Mouse (Mus musculus) midbrain, embryonic 15.5 days (tissue): ENCODE data around the gene Frem2. TPM values are rescaled to one million over a fixed set of nuclear protein-coding genes. Genes with fewer than 3 reads are reported as not detected.

Experiments
- ATAC-seq: fragments of 200-750 bp; cut with Nextera tagmentation; replicated peaks from 2 replicates; pipeline ENCODE4 v1.8.0; 2017; ENCODE audit warnings: moderate TSS enrichment
- H3K27ac ChIP-seq: fragments of 300-500 bp; sonication (generic); 2 replicates; pipeline ENCODE4 v1.5.1; 2015; ENCODE audit warnings: mild to moderate bottlenecking, inconsistent platforms
- H3K27me3 ChIP-seq: fragments of 300-500 bp; sonication (generic); replicated peaks from 2 replicates; pipeline ENCODE4 v1.6.1; 2015; ENCODE audit warnings: inconsistent platforms
- H3K36me3 ChIP-seq: fragments of 300-500 bp; sonication (generic); replicated peaks from 2 replicates; pipeline ENCODE4 v1.6.1; 2015; ENCODE audit warnings: inconsistent platforms
- H3K4me1 ChIP-seq: fragments of 300-500 bp; sonication (generic); 2 replicates; pipeline ENCODE4 v1.6.1; 2015; ENCODE audit warnings: inconsistent platforms
- H3K4me2 ChIP-seq: fragments of 300-500 bp; sonication (generic); 2 replicates; pipeline ENCODE4 v1.6.1; 2015; ENCODE audit warnings: inconsistent platforms, mild to moderate bottlenecking, moderate library complexity
- H3K4me3 ChIP-seq: fragments of 300-500 bp; sonication (generic); 2 replicates; pipeline ENCODE4 v1.5.1; 2015; ENCODE audit warnings: mild to moderate bottlenecking, inconsistent platforms
- H3K9ac ChIP-seq: fragments of 300-500 bp; sonication (generic); 2 replicates; pipeline ENCODE4 v1.6.1; 2015; ENCODE audit warnings: mild to moderate bottlenecking, inconsistent platforms
- H3K9me3 ChIP-seq: fragments of 300-500 bp; sonication (generic); 2 replicates; pipeline ENCODE4 v1.6.1; 2016; ENCODE audit warnings: inconsistent platforms
- WGBS: fragments of 180-500 bp; shearing (Covaris S2); methylation state at CpG from one replicate; pipeline ENCODE4 v1.1.7; 2015; ENCODE audit warnings: mixed read lengths; 5-methylcytosine and 5-hydroxymethylcytosine counted together
- polyA plus RNA-seq: library from polyadenylated mRNA; unstranded; fragments of >200 nt; fragmentation: Nextera tagmentation; extraction: Ambion mirVana; gene quantifications from 2 replicates; pipeline ENCODE4 v1.2.1, GENCODE M21; 2015

Gene Frem2
- polyA plus RNA-seq, 1 experiment from 2014 or later = 1.1 TPM

DNA sequence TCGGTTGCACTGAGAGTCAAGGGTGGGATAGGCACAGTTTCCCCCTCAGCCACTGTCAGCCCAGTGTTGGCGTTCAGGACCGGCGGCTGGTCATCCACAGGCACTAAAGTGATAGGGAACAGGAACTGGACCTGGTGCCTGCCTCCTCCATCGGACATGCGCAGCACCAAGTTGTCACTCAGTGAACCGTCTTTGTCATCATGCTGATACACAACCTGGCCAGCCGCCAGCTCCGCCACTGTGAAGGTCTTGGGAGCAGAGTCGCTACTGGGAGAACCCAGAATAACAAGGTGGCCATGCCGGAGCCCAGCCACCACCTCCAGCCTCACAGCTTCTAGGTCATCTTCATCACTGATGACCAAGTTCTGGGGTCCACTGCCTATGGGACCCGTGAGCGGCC, 1.8 kb downstream of the Frem2 start:
- Histone ChIP-seq H3K36me3 (no peaks in the 10 kb centered on the region), H3K27ac (no peak overlapping the region), H3K4me2 (peak overlapping the region; percentile 97; the same call in 1 of the 2 replicates), H3K9ac (no peak overlapping the region), H3K27me3 (peaks cover 18% of the 10 kb centered on the region), H3K4me1 (peaks cover 28% of the 10 kb centered on the region), H3K4me3 (no peak overlapping the region), H3K9me3 (no peaks in the 10 kb centered on the region)
- ATAC-seq = no peak
- 88% methylated on average over 13 of the region's 13 CpGs for WGBS

GRCm38 (mm10) chr3:53650003-53650748, 7.0 kb downstream of the Frem2 start:
- WGBS = 2% methylated on average over 8 of the region's 8 CpGs
- no peak overlapping the region for H3K4me2 ChIP-seq
- H3K9ac ChIP-seq = no peak overlapping the region
- no peak; the same call in 1 of the 2 replicates for ATAC-seq
- H3K4me1 ChIP-seq = peaks cover 7% of the 10 kb centered on the region; the same call in 1 of the 2 replicates
- H3K27ac ChIP-seq = peak overlapping the region; percentile 17; the same call in 1 of the 2 replicates
- H3K36me3 ChIP-seq = no peaks in the 10 kb centered on the region
- H3K27me3 ChIP-seq = peaks cover 5% of the 10 kb centered on the region
- no peaks in the 10 kb centered on the region for H3K9me3 ChIP-seq
- H3K4me3 ChIP-seq = no peak overlapping the region

DNA sequence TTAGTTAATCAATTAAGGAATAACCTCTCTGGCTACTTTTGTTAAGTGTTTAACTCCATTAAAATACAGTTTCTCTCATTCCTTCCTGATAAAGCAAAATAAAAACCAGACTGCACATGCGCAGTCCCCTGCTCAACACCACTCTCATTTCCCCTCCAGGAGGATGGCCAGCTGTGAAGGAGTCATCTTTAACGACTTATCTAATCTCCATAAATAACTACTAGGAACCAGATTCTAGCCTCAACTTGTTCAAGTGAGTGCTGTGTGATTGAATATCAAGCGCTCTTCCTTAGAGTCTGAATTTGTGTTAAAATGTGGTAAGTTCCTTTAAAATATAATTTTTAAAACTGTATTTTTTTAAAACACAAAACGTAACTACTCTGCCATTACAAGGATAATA, 7.7 kb downstream of the Frem2 start:
- no peak overlapping the region for H3K4me2 ChIP-seq
- no peak overlapping the region for H3K4me3 ChIP-seq
- no peak overlapping the region for H3K27ac ChIP-seq
- H3K9me3 ChIP-seq = no peaks in the 10 kb centered on the region
- WGBS = 45% methylated on average over 4 of the region's 4 CpGs
- H3K4me1 ChIP-seq = peaks cover 7% of the 10 kb centered on the region; the same call in 1 of the 2 replicates
- no peak overlapping the region for H3K9ac ChIP-seq
- H3K36me3 ChIP-seq = no peaks in the 10 kb centered on the region
- no peak for ATAC-seq
- no peaks in the 10 kb centered on the region for H3K27me3 ChIP-seq

GRCm38 (mm10) chr3:53648902-53649301, 8.3 kb downstream of the Frem2 start:
- Histone ChIP-seq H3K9me3 (no peaks in the 10 kb centered on the region), H3K4me2 (no peak overlapping the region), H3K27ac (no peak overlapping the region), H3K9ac (no peak overlapping the region), H3K4me3 (no peak overlapping the region), H3K27me3 (no peaks in the 10 kb centered on the region), H3K4me1 (peaks cover 7% of the 10 kb centered on the region; the same call in 1 of the 2 replicates), H3K36me3 (no peaks in the 10 kb centered on the region)
- 74% methylated on average over 4 of the region's 4 CpGs for WGBS
- ATAC-seq = no peak

- Histone ChIP-seq H3K9ac (no peak overlapping the region), H3K27me3 (no peaks in the 10 kb centered on the region), H3K27ac (no peak overlapping the region), H3K4me2 (no peak overlapping the region), H3K4me1 (peaks cover 4% of the 10 kb centered on the region), H3K9me3 (no peaks in the 10 kb centered on the region), H3K4me3 (no peak overlapping the region), H3K36me3 (no peaks in the 10 kb centered on the region)
- ATAC-seq = no peak
- 89% methylated on average over 3 of the region's 3 CpGs for WGBS
Observed at GRCm38 (mm10) chr3:53635948-53636347, 21.2 kb downstream of the Frem2 start.

DNA sequence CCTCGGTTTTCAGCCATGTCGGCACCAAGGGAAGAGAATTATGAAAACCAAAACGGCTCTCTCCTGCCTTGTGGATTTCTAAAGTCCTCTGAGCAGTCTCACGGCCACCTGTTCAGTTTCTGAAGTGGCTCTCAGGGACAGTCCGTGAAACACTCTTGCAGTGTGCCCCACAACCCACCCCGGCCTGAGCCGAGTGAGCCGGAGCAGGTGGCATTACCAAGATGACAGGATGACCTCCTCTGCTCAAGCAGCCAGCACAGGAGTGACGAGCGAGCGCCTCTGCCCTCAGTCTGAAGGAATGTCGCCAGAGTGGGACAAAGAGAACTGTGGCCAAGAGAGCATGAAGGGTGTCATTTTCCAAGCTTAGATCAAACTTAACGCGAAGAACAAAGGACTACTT, 26.0 kb downstream of the Frem2 start:
- H3K9ac ChIP-seq = no peak overlapping the region
- H3K27me3 ChIP-seq = no peaks in the 10 kb centered on the region
- peak overlapping the region; percentile 33 for H3K4me2 ChIP-seq
- 33% methylated on average over 14 of the region's 14 CpGs for WGBS
- no peak for ATAC-seq
- peaks cover 7% of the 10 kb centered on the region for H3K4me1 ChIP-seq
- H3K27ac ChIP-seq = no peak overlapping the region
- H3K9me3 ChIP-seq = no peaks in the 10 kb centered on the region
- no peak overlapping the region for H3K4me3 ChIP-seq
- H3K36me3 ChIP-seq = no peaks in the 10 kb centered on the region

GRCm38 (mm10) chr3:53630630-53631029, 26.5 kb downstream of the Frem2 start:
- WGBS = 36% methylated on average over 4 of the region's 4 CpGs
- peak overlapping the region; percentile 33; the same call in 1 of the 2 replicates for H3K4me2 ChIP-seq

GRCm38 (mm10) chr3:53629966-53630365, 27.2 kb downstream of the Frem2 start:
- no peaks in the 10 kb centered on the region for H3K36me3 ChIP-seq
- H3K27me3 ChIP-seq = no peaks in the 10 kb centered on the region
- H3K4me1 ChIP-seq = peaks cover 7% of the 10 kb centered on the region
- no peak overlapping the region for H3K4me2 ChIP-seq
- ATAC-seq = no peak
- H3K9ac ChIP-seq = no peak overlapping the region
- WGBS = 90% methylated on average over 5 of the region's 5 CpGs
- no peaks in the 10 kb centered on the region for H3K9me3 ChIP-seq
- H3K4me3 ChIP-seq = no peak overlapping the region
- no peak overlapping the region for H3K27ac ChIP-seq

More at GRCm38 (mm10) chr3:53630630-53631029, 26.5 kb downstream of the Frem2 start:
- no peak overlapping the region for H3K27ac ChIP-seq
- H3K36me3 ChIP-seq = no peaks in the 10 kb centered on the region
- no peak overlapping the region for H3K4me3 ChIP-seq
- no peak overlapping the region for H3K9ac ChIP-seq
- H3K4me1 ChIP-seq = peaks cover 7% of the 10 kb centered on the region
- no peaks in the 10 kb centered on the region for H3K9me3 ChIP-seq
- ATAC-seq = no peak
- H3K27me3 ChIP-seq = no peaks in the 10 kb centered on the region

DNA sequence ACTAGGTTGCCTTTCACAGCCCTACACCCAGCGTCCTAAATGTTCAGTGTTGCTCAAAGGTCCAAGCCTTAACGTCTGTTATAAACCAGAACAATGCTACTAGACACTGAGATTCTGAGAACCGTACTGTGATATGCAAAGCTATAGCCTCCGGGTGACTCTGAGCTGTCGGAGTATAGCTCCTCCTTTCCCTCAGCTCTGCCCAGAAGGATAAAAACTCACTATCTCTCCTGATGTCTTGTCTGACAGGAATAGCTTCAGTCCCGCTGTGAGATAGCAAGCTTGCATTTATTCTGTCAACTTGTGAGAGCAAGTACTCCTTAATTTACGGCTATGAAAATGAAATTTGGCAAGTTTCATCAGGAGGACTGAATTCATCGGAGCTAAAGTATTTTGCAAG, 33.9 kb downstream of the Frem2 start:
- Histone ChIP-seq H3K9me3 (no peaks in the 10 kb centered on the region), H3K27ac (no peak overlapping the region), H3K4me1 (no peaks in the 10 kb centered on the region), H3K27me3 (no peaks in the 10 kb centered on the region), H3K4me3 (no peak overlapping the region), H3K36me3 (no peaks in the 10 kb centered on the region), H3K4me2 (no peak overlapping the region), H3K9ac (no peak overlapping the region)
- 83% methylated on average over 8 of the region's 8 CpGs for WGBS
- no peak for ATAC-seq

GRCm38 (mm10) chr3:53620978-53621377, 36.2 kb downstream of the Frem2 start:
- Histone ChIP-seq H3K27ac (no peak overlapping the region), H3K9ac (no peak overlapping the region), H3K36me3 (no peaks in the 10 kb centered on the region), H3K27me3 (no peaks in the 10 kb centered on the region), H3K9me3 (no peaks in the 10 kb centered on the region), H3K4me3 (no peak overlapping the region), H3K4me1 (no peaks in the 10 kb centered on the region), H3K4me2 (no peak overlapping the region)
- 75% methylated on average over 3 of the region's 3 CpGs for WGBS
- ATAC-seq = no peak

- 88% methylated on average over 8 of the region's 8 CpGs for WGBS
- no peaks in the 10 kb centered on the region for H3K4me1 ChIP-seq
- H3K9me3 ChIP-seq = no peaks in the 10 kb centered on the region
- H3K4me2 ChIP-seq = no peak overlapping the region
- H3K27me3 ChIP-seq = no peaks in the 10 kb centered on the region
- ATAC-seq = no peak
- H3K27ac ChIP-seq = no peak overlapping the region
- no peak overlapping the region for H3K9ac ChIP-seq
- H3K36me3 ChIP-seq = no peaks in the 10 kb centered on the region
- H3K4me3 ChIP-seq = no peak overlapping the region
Observed at GRCm38 (mm10) chr3:53620355-53620754, 36.8 kb downstream of the Frem2 start.

DNA sequence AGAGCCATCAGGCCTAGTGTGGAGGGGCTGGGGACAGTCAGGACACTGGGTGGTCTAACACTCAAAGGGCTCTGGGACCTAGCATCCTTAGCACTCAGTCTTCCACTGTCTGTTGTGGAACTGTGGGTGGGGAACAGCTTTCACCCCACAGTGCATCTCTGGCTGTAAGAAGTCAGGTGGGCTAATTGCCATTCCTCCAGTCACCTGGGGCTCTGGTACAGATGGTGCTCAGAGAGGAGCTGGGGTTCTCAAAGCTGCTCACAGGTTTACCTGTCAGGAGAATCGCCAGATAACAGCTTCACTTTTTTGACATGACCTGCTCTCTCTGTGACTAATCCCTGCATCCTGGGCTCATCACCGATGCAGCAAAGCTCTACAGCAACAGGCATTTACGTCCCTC, 46.0 kb downstream of the Frem2 start:
- WGBS = 79% methylated on average over 3 of the region's 3 CpGs

DNA sequence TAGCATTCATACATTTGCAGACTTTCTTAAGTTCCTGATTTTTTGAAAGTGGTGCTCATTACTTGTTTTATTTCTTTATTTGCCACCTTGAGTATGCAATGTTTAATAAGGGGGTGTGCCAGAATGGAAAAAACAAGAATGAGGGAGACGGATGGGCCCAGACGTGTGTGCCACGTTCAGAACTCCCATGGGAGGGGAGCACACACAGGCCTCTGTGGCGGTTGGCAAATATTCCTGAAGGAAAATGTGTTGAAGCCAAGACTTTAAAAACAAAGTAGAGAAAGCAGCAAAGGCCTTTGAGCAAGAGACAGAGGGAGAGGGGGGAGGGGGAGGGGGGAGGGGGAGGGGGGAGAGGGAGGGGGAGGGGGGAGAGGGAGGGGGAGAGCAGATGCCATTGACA, 47.3 kb downstream of the Frem2 start:
- Histone ChIP-seq H3K36me3 (no peaks in the 10 kb centered on the region), H3K4me1 (no peaks in the 10 kb centered on the region), H3K9ac (no peak overlapping the region), H3K9me3 (no peaks in the 10 kb centered on the region), H3K4me3 (no peak overlapping the region), H3K4me2 (no peak overlapping the region), H3K27ac (no peak overlapping the region), H3K27me3 (no peaks in the 10 kb centered on the region)
- no peak for ATAC-seq
- 51% methylated on average over 4 of the region's 4 CpGs for WGBS

More for the DNA sequence above, 46.0 kb downstream of the Frem2 start:
- Histone ChIP-seq H3K27me3 (no peaks in the 10 kb centered on the region), H3K4me1 (no peaks in the 10 kb centered on the region), H3K36me3 (no peaks in the 10 kb centered on the region), H3K27ac (no peak overlapping the region), H3K9ac (no peak overlapping the region), H3K9me3 (no peaks in the 10 kb centered on the region), H3K4me3 (no peak overlapping the region), H3K4me2 (no peak overlapping the region)
- no peak for ATAC-seq
